Comparison of ENCODE assay signal across 9 mouse cellular contexts in genomic region chr6:99971376-99971775, GRCm38 (mm10).
A peak's percentile ranks its signal among the peaks of the same experiment; 100 is the strongest.
DNase-seq lines count a peak whose midpoint lies in the region; ATAC-seq and TF ChIP-seq lines count a peak whose summit lies in the region.
"Had no signal": no experiment of that assay in that cellular context is flagged by ENCODE, and none has a peak within 500 bp of the region (broad histone marks: within the 10 kb centered on the region; RNA-seq: fewer than 3 reads in every experiment).

No protein-coding gene starts in this region.

- H3K27ac ChIP-seq in intestine, embryonic 15.5 days = no peak overlapping the region
- no peak overlapping the region for H3K27ac ChIP-seq in intestine, postnatal 0 days (ENCODE audit: low read depth, low read length)
- no peak overlapping the region for H3K27ac ChIP-seq in stomach, postnatal 0 days (replicated peaks)
- H3K27ac ChIP-seq: embryonic facial prominence, embryonic 12.5 days had no signal

- peak; percentile 93 for DNase-seq in cerebellum, adult 9-11 months
- peak; percentile 48 for DNase-seq in heart, adult 8-10 months (ENCODE audit: low spot score)
- peak; percentile 18 for DNase-seq in left cerebral cortex, adult 11 months (ENCODE audit: low spot score)
- DNase-seq in stomach, postnatal 0 days (ENCODE audit: low spot score) = peak; percentile 31
- no peak for DNase-seq in urinary bladder, postnatal 14 days (ENCODE audit: low spot score)
- no peak for DNase-seq in yolk sac, embryonic 10.5 days (ENCODE audit: low spot score)

- TF ChIP-seq CTCF in intestine, postnatal 0 days (IDR thresholded peaks at IDR 0.05; ENCODE audit: low read depth) = no peak
- no peak for TF ChIP-seq CTCF in stomach, postnatal 0 days (IDR thresholded peaks at IDR 0.05; ENCODE audit: low read depth)

- H3K9me3 ChIP-seq in intestine, embryonic 15.5 days = no peaks in the 10 kb centered on the region
- H3K9me3 ChIP-seq in intestine, postnatal 0 days (ENCODE audit: control insufficient read depth) = no peaks in the 10 kb centered on the region
- no peaks in the 10 kb centered on the region for H3K9me3 ChIP-seq in stomach, postnatal 0 days (ENCODE audit: control insufficient read depth, low read length)
- H3K9me3 ChIP-seq: embryonic facial prominence, embryonic 12.5 days had no signal

- H3K36me3 ChIP-seq in intestine, embryonic 15.5 days = no peaks in the 10 kb centered on the region
- H3K36me3 ChIP-seq in intestine, postnatal 0 days (ENCODE audit: control insufficient read depth, insufficient read depth) = no peaks in the 10 kb centered on the region
- H3K36me3 ChIP-seq in stomach, postnatal 0 days (ENCODE audit: control insufficient read depth, insufficient read depth, low read length) = no peaks in the 10 kb centered on the region
- H3K36me3 ChIP-seq: embryonic facial prominence, embryonic 12.5 days had no signal

- H3K27me3 ChIP-seq in intestine, embryonic 15.5 days (replicated peaks) = no peaks in the 10 kb centered on the region
- H3K27me3 ChIP-seq in intestine, postnatal 0 days (replicated peaks; ENCODE audit: control insufficient read depth, insufficient read depth, low read length) = no peaks in the 10 kb centered on the region
- H3K27me3 ChIP-seq in stomach, postnatal 0 days (ENCODE audit: control insufficient read depth, insufficient read depth, low read length) = no peaks in the 10 kb centered on the region

- H3K4me3 ChIP-seq in intestine, embryonic 15.5 days (replicated peaks) = no peak overlapping the region
- no peak overlapping the region for H3K4me3 ChIP-seq in intestine, postnatal 0 days (ENCODE audit: low read depth, low read length)
- H3K4me3 ChIP-seq in stomach, postnatal 0 days (ENCODE audit: low read depth, low read length) = no peak overlapping the region
- H3K4me3 ChIP-seq: embryonic facial prominence, embryonic 12.5 days had no signal

- H3K9ac ChIP-seq in intestine, embryonic 15.5 days = no peak overlapping the region
- no peak overlapping the region for H3K9ac ChIP-seq in intestine, postnatal 0 days (ENCODE audit: low read depth, low read length)
- H3K9ac ChIP-seq in stomach, postnatal 0 days (ENCODE audit: low read length) = no peak overlapping the region
- H3K9ac ChIP-seq: embryonic facial prominence, embryonic 12.5 days had no signal

- H3K4me1 ChIP-seq in intestine, embryonic 15.5 days (replicated peaks) = 0 out of 2 replicates have a peak, but pooled peaks cover 5% of the 10 kb centered on the region
- H3K4me1 ChIP-seq in intestine, postnatal 0 days (replicated peaks; ENCODE audit: control insufficient read depth, insufficient read depth, low read length) = no peaks in the 10 kb centered on the region
- H3K4me1 ChIP-seq in stomach, postnatal 0 days (replicated peaks; ENCODE audit: control insufficient read depth, insufficient read depth) = no peaks in the 10 kb centered on the region

- no peak overlapping the region for H3K4me2 ChIP-seq in intestine, embryonic 15.5 days (replicated peaks)
- H3K4me2 ChIP-seq in intestine, postnatal 0 days (replicated peaks; ENCODE audit: low read depth) = no peak overlapping the region
- no peak overlapping the region for H3K4me2 ChIP-seq in stomach, postnatal 0 days (replicated peaks; ENCODE audit: low read depth)
- H3K4me2 ChIP-seq: embryonic facial prominence, embryonic 12.5 days had no signal

- TF ChIP-seq EP300 in stomach, postnatal 0 days (optimal IDR thresholded peaks at IDR 0.05) = no peak

- 55% methylated on average over 9 of the region's 9 CpGs for WGBS in intestine, embryonic 15.5 days
- 60% methylated on average over 9 of the region's 9 CpGs for WGBS in intestine, postnatal 0 days
- 49% methylated on average over 9 of the region's 9 CpGs for WGBS in stomach, postnatal 0 days

- peak; percentile 41; the same call in 1 of the 2 replicates for ATAC-seq in intestine, embryonic 15.5 days
- no peak for ATAC-seq in intestine, postnatal 0 days
- ATAC-seq in stomach, postnatal 0 days (ENCODE audit: low FRiP score, low TSS enrichment) = no peak

Comparison
In these comparisons a context has a peak if more than half of its experiments do, and no peak if none do; other contexts are left out.
1. DNase-seq: peak in cerebellum, adult 9-11 months (single experiment), heart, adult 8-10 months (single experiment), left cerebral cortex, adult 11 months (single experiment) and stomach, postnatal 0 days (single experiment); none in urinary bladder, postnatal 14 days (single experiment) and yolk sac, embryonic 10.5 days (single experiment).